Comparison of ENCODE assay signal across 8 mouse cellular contexts in genomic region chr3:21936262-21936603, GRCm38 (mm10).
DNase-seq lines count a peak whose midpoint lies in the region; ATAC-seq and TF ChIP-seq lines count a peak whose summit lies in the region.

No protein-coding gene starts in this region.

- no peak for DNase-seq in left cerebral cortex, adult 2 months (ENCODE audit: extremely low spot score in 1 of 2, low spot score in 2 of 2)
- DNase-seq in left cerebral cortex, postnatal 4 days, result no peak
- no peak for DNase-seq in embryonic facial prominence, embryonic 11.5 days (ENCODE audit: low spot score)
- no peak for DNase-seq in thymus, postnatal 0 days (ENCODE audit: low spot score)
- DNase-seq in embryo, embryonic 10.5 days (ENCODE audit: low spot score), result no peak
- DNase-seq in cerebellum, postnatal 10 days, result no peak

- no peaks in the 10 kb centered on the region for H3K36me3 ChIP-seq in embryonic facial prominence, embryonic 11.5 days (replicated peaks; ENCODE audit: control insufficient read depth, insufficient read depth, low read depth, low read length)
- no peaks in the 10 kb centered on the region for H3K36me3 ChIP-seq in intestine, postnatal 0 days (ENCODE audit: control insufficient read depth, insufficient read depth)
- H3K36me3 ChIP-seq in myocyte (ENCODE audit: control insufficient read depth, insufficient read depth), result no peaks in the 10 kb centered on the region

- 6% methylated on average over 8 of the region's 8 CpGs for WGBS in embryonic facial prominence, embryonic 11.5 days
- WGBS in intestine, postnatal 0 days, result 14% methylated on average over 8 of the region's 8 CpGs

- no peak overlapping the region for H3ac ChIP-seq in myocyte (ENCODE audit: control insufficient read depth, insufficient read length)

- no peaks in the 10 kb centered on the region for H3K79me2 ChIP-seq in myocyte (ENCODE audit: control insufficient read depth, insufficient read depth)

- intact Hi-C loops in left cerebral cortex, adult 2 months (cut with DNase I), result loop anchor here (1.0 to 10.0 kb wide), 10 partner anchors 43 to 1281 kb away; partner anchors contain the start of gene Tbl1xr1
- intact Hi-C loops in left cerebral cortex, postnatal 4 days (cut with DNase I), result loop anchor here (1.0 to 10.0 kb wide), 2 partner anchors 140 to 1281 kb away; partner anchors contain the start of gene Tbl1xr1

- no peaks in the 10 kb centered on the region for H3K9me3 ChIP-seq in embryonic facial prominence, embryonic 11.5 days (replicated peaks; ENCODE audit: control insufficient read depth, low read length)
- H3K9me3 ChIP-seq in intestine, postnatal 0 days (ENCODE audit: control insufficient read depth), result no peaks in the 10 kb centered on the region

- H3K4me3 ChIP-seq in left cerebral cortex, adult 2 months, result peak overlapping the region; percentile 53
- no peak overlapping the region for H3K4me3 ChIP-seq in embryonic facial prominence, embryonic 11.5 days (ENCODE audit: low read depth, low read length)
- peak overlapping the region; percentile 29 for H3K4me3 ChIP-seq in intestine, postnatal 0 days (ENCODE audit: low read depth, low read length)
- peak overlapping the region; percentile 21 for H3K4me3 ChIP-seq in myocyte

- peaks cover 5% of the 10 kb centered on the region for H3K4me1 ChIP-seq in embryonic facial prominence, embryonic 11.5 days (ENCODE audit: control insufficient read depth, insufficient read depth, low read length)
- H3K4me1 ChIP-seq in intestine, postnatal 0 days (replicated peaks; ENCODE audit: control insufficient read depth, insufficient read depth, low read length), result 0 out of 2 replicates have a peak, but pooled peaks cover 7% of the 10 kb centered on the region

- peak overlapping the region; percentile 33 for H3K4me2 ChIP-seq in embryonic facial prominence, embryonic 11.5 days (ENCODE audit: low read depth, low read length)
- peak overlapping the region; percentile 59 for H3K4me2 ChIP-seq in intestine, postnatal 0 days (replicated peaks; ENCODE audit: low read depth)
- peak overlapping the region; percentile 84 for H3K4me2 ChIP-seq in myocyte (ENCODE audit: low read depth)

- H3K27ac ChIP-seq in left cerebral cortex, adult 2 months, result peak overlapping the region; percentile 98
- 0 out of 2 replicates have a peak overlapping the region, but pooled peaks have one; percentile 31 for H3K27ac ChIP-seq in embryonic facial prominence, embryonic 11.5 days (replicated peaks; ENCODE audit: low read depth, low read length)
- H3K27ac ChIP-seq in intestine, postnatal 0 days (ENCODE audit: low read depth, low read length), result no peak overlapping the region

- TF ChIP-seq CTCF in left cerebral cortex, adult 2 months (IDR thresholded peaks at IDR 0.05), result no peak
- no peak for TF ChIP-seq CTCF in intestine, postnatal 0 days (IDR thresholded peaks at IDR 0.05; ENCODE audit: low read depth)

- no peaks in the 10 kb centered on the region for H3K27me3 ChIP-seq in embryonic facial prominence, embryonic 11.5 days (ENCODE audit: control insufficient read depth, insufficient read depth, low read length)
- no peaks in the 10 kb centered on the region for H3K27me3 ChIP-seq in intestine, postnatal 0 days (replicated peaks; ENCODE audit: control insufficient read depth, insufficient read depth, low read length)
- H3K27me3 ChIP-seq in myocyte (ENCODE audit: control insufficient read depth, insufficient read depth, insufficient read length), result no peaks in the 10 kb centered on the region

- no peak for TF ChIP-seq POLR2A in myocyte (IDR thresholded peaks at IDR 0.05; ENCODE audit: insufficient read length, low read depth)

- ATAC-seq in embryonic facial prominence, embryonic 11.5 days (replicated peaks; ENCODE audit: insufficient number of reproducible peaks, low FRiP score, low TSS enrichment, low read depth), result no peak
- ATAC-seq in intestine, postnatal 0 days, result no peak

- no peak overlapping the region for H3K9ac ChIP-seq in embryonic facial prominence, embryonic 11.5 days (replicated peaks; ENCODE audit: low read length)
- H3K9ac ChIP-seq in intestine, postnatal 0 days (ENCODE audit: low read depth, low read length), result no peak overlapping the region

TF ChIP-seq in myocyte, 11 proteins besides CTCF, POLR2A, EP300 and RAD21:
- TF ChIP-seq POLR2AphosphoS2 (IDR thresholded peaks at IDR 0.05; ENCODE audit: insufficient read length, low read depth) (no peak), USF1 (IDR thresholded peaks at IDR 0.05; ENCODE audit: low read depth) (no peak), MYOG (IDR thresholded peaks at IDR 0.05; ENCODE audit: control insufficient read depth in 1 of 3, insufficient read depth in 1 of 3, insufficient read length in 2 of 3, low read depth in 2 of 3) (no peak), MYOD1 (IDR thresholded peaks at IDR 0.05; ENCODE audit: control insufficient read depth in 1 of 3, insufficient read length in 2 of 3, low read depth in 2 of 3) (no peak), MAX (IDR thresholded peaks at IDR 0.05; ENCODE audit: low read depth) (no peak), SRF (IDR thresholded peaks at IDR 0.05; ENCODE audit: control insufficient read depth, insufficient read length, low read depth) (no peak), TCF12 (IDR thresholded peaks at IDR 0.05; ENCODE audit: insufficient read depth, poor library complexity, severe bottlenecking) (no peak), E2F4 (IDR thresholded peaks at IDR 0.05; ENCODE audit: insufficient read depth) (no peak), REST (IDR thresholded peaks at IDR 0.05; ENCODE audit: insufficient read depth, insufficient read length) (no peak)

Comparison
In these comparisons a context has a peak if more than half of its experiments do, and no peak if none do; other contexts are left out.
1. H3K4me2 ChIP-seq: peak in every context shown above with its lines; median percentile 84 in myocyte; 59 in intestine, postnatal 0 days; 33 in embryonic facial prominence, embryonic 11.5 days.